Mouse (Mus musculus) limb, embryonic 14.5 days (tissue): ENCODE results near the gene Abcd1. TPM values are rescaled to one million over a fixed set of nuclear protein-coding genes. Genes with fewer than 3 reads are reported as not detected.

ENCODE experiments used
- ATAC-seq: fragments of 200-750 bp; cut with Nextera tagmentation; 2 replicates; pipeline ENCODE4 v1.8.0; 2017; ENCODE audit warnings: low read depth, moderate number of reproducible peaks, moderate TSS enrichment; ENCODE audit not compliant: low FRiP score
- DNase-seq: peaks from one replicate; pipeline ENCODE4 v3.0.0-alpha.2; 2015; ENCODE audit warnings: low spot score
- H3K27ac ChIP-seq: fragments of 300-500 bp; sonication (generic); replicated peaks from 2 replicates; pipeline ENCODE4 v1.5.1; 2014; ENCODE audit warnings: low read depth, mild to moderate bottlenecking, low read length, moderate library complexity, mixed read lengths
- H3K27me3 ChIP-seq: fragments of 300-500 bp; sonication (generic); 2 replicates; pipeline ENCODE4 v1.6.1; 2014; ENCODE audit warnings: low read length, mixed read lengths; ENCODE audit not compliant: control insufficient read depth, insufficient read depth
- H3K36me3 ChIP-seq: fragments of 300-500 bp; sonication (generic); 2 replicates; pipeline ENCODE4 v1.6.1; 2014; ENCODE audit warnings: mild to moderate bottlenecking, low read length, moderate library complexity, mixed read lengths; ENCODE audit not compliant: control insufficient read depth, insufficient read depth
- H3K4me1 ChIP-seq: fragments of 300-500 bp; sonication (generic); 2 replicates; pipeline ENCODE4 v1.6.1; 2014; ENCODE audit warnings: antibody characterized with exemption, low read length, mixed read lengths; ENCODE audit not compliant: control insufficient read depth, insufficient read depth
- H3K4me2 ChIP-seq: fragments of 300-500 bp; sonication (generic); replicated peaks from 2 replicates; pipeline ENCODE4 v1.6.1; 2014; ENCODE audit warnings: low read depth, mild to moderate bottlenecking, low read length, moderate library complexity; ENCODE audit not compliant: severe bottlenecking
- H3K4me3 ChIP-seq: fragments of 300-500 bp; sonication (generic); replicated peaks from 2 replicates; pipeline ENCODE4 v1.5.1; 2014; ENCODE audit warnings: low read length
- H3K9ac ChIP-seq: fragments of 300-500 bp; sonication (generic); 2 replicates; pipeline ENCODE4 v1.6.1; 2014; ENCODE audit warnings: mild to moderate bottlenecking, low read depth, low read length, moderate library complexity; ENCODE audit not compliant: severe bottlenecking
- H3K9me3 ChIP-seq: fragments of 300-500 bp; sonication (generic); 2 replicates; pipeline ENCODE4 v1.6.1; 2016; ENCODE audit warnings: low read length; ENCODE audit not compliant: control insufficient read depth
- POLR2A ChIP-seq: fragments of 200-500 bp; IDR thresholded peaks from 2 replicates; pipeline ENCODE4 v1.8.0; 2012; ENCODE audit warnings: inconsistent platforms, mild to moderate bottlenecking, moderate library complexity, borderline replicate concordance; ENCODE audit not compliant: insufficient read depth, insufficient read length; ENCODE audit errors: extremely low read depth
- WGBS: fragments of 180-500 bp; shearing (Covaris S2); extraction: QIAGEN DNeasy Blood & Tissue Kit; methylation state at CpG from one replicate; pipeline ENCODE4 v1.1.7; 2014; 5-methylcytosine and 5-hydroxymethylcytosine counted together
- polyA plus RNA-seq, 2 experiments: library from polyadenylated mRNA; depleted of rRNA in 1 of 2; stranded (reverse) in 1 of 2; unstranded in 1 of 2; fragments of >200 nt; fragmentation: Nextera tagmentation in 1 of 2; extraction: Ambion mirVana in 1 of 2; gene quantifications; 2 replicates each; pipeline versions ENCODE4 v1.2.1 to v1.2.3; 2012 to 2014

Gene Abcd1
- polyA plus RNA-seq, 2 experiments, result 15.2 to 20.2 TPM

DNA sequence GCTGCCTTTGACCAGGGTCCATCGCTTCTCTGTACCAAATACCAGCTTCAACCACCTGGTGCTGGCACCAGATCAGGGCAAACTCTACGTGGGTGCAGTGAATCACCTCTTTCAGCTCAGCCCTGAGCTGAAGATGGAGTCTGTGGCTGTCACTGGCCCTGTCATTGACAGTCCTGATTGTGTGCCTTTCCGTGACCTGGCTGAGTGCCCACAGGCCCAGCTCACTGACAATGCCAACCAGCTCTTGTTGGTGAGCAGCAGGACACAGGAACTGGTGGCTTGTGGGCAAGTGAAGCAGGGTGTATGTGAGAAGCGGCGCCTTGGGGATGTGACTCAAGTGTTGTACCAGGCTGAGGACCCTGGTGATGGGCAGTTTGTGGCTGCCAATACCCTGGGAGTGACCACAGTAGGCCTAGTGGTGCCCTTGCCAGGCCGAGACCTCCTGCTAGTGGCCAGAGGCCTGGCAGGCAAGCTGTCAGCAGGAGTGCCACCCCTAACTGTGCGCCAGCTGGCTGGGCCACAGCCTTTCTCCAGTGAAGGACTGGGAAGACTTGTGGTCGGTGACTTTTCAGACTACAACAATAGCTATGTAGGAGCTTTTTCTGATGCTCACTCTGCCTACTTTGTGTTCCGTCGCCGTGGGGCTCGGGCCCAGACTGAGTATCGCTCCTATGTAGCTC lies 42.4 kb downstream of the Abcd1 start:
- TF ChIP-seq POLR2A, result no peak
- no peaks in the 10 kb centered on the region for H3K27me3 ChIP-seq
- H3K4me3 ChIP-seq, result no peak overlapping the region
- no peak overlapping the region for H3K4me2 ChIP-seq
- WGBS, result 86% methylated on average over 13 of the region's 13 CpGs
- no peak overlapping the region for H3K27ac ChIP-seq
- no peaks in the 10 kb centered on the region for H3K9me3 ChIP-seq
- H3K36me3 ChIP-seq, result no peaks in the 10 kb centered on the region
- ATAC-seq (no peak), DNase-seq (no peak)
- H3K4me1 ChIP-seq, result no peaks in the 10 kb centered on the region
- no peak overlapping the region for H3K9ac ChIP-seq

DNA sequence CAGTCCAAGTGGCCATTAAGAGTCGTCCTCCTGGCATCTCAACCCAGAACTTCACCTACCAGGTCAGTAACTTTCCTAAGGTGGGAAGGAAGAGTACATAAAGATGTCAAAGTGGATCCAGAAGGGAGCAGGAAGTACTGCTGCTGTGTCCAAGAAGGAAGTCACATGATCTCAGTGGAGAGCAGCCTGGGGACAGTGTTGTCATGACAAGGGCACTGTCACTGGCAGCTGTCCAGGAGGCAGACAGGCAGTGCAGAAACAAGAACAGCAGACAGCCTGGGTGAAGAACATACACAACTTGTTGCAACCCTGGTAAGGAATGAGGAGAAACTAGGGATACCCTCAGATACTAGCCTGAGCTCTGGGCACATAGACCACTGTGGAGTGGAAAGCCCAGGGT lies 48.9 kb downstream of the Abcd1 start:
- Histone ChIP-seq H3K27ac (no peak overlapping the region), H3K9me3 (no peaks in the 10 kb centered on the region), H3K4me1 (no peaks in the 10 kb centered on the region), H3K27me3 (no peaks in the 10 kb centered on the region), H3K9ac (no peak overlapping the region), H3K36me3 (no peaks in the 10 kb centered on the region), H3K4me3 (no peak overlapping the region), H3K4me2 (no peak overlapping the region)
- no peak for TF ChIP-seq POLR2A
- WGBS, result 43% methylated on average over 1 of the region's 1 CpGs
- no peak for ATAC-seq
- no peak for DNase-seq

DNA sequence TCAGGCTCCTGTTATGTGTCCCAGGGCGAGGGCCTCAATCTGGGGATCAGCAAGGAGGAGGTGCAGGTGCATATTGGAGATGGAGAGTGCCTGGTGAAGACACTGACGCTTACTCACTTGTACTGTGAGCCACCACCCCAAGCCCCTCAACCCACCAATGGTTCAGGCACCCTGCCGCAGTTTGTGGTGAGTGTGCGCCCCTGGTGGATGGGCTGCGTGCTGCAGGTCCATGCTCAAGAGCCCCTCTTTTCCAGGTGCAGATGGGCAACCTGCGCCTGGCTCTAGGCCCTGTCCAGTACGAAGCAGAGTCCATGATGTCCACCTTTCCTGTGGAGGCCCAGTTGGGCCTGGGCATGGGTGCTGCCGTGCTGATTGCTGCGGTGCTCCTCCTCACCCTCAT lies 50.9 kb downstream of the Abcd1 start:
- Histone ChIP-seq H3K36me3 (no peaks in the 10 kb centered on the region), H3K4me2 (no peak overlapping the region), H3K27ac (no peak overlapping the region), H3K27me3 (no peaks in the 10 kb centered on the region), H3K4me3 (no peak overlapping the region), H3K9me3 (no peaks in the 10 kb centered on the region), H3K9ac (no peak overlapping the region), H3K4me1 (no peaks in the 10 kb centered on the region)
- no peak for DNase-seq
- 56% methylated on average over 9 of the region's 9 CpGs for WGBS
- no peak for TF ChIP-seq POLR2A
- ATAC-seq, result no peak

DNA sequence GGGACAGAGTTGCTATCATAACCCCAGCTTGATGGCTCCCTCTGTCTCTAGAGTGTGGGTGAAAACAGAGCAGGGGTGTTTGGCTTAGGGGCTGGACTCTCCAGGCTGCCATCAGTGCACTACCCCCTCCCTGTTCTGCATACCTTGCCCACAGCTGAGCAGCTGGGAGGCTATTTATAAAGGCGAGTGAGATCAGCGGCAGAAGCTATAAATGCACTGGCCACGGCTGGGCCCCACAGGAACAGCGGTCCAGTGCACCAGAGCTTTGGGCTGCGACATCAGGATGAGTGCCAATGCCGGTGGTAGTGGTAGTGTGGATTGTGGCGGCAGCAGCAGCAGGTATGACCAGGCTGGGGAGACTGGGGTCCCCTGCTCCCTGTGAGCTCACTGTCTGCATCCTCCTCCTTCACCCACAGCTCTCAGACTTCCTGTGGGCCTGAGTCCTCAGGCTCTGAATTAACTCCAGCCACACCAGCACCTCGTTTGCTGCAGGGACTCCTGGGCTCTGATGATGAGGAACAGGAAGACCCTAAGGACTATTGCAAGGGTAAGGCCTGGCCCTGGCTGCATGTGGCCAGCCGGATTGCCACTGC lies 57.9 kb downstream of the Abcd1 start, which contains the start of gene Srpk3:
Gene Srpk3 (plus strand): TSS at position 238 of the 593 bp plus-strand sequence.
- Histone ChIP-seq H3K9me3 (no peaks in the 10 kb centered on the region), H3K27ac (no peak within 1 kb of the TSS; the same call in 1 of the 2 replicates), H3K4me2 (no peak within 1 kb of the TSS), H3K4me3 (no peak within 1 kb of the TSS), H3K9ac (0 out of 2 replicates have a peak within 1 kb of the TSS, but pooled peaks have one; percentile 21), H3K4me1 (no peaks in the 10 kb centered on the region), H3K27me3 (no peaks in the 10 kb centered on the region), H3K36me3 (peaks cover 10% of the 10 kb centered on the region)
- 37% methylated on average over 9 of the region's 9 CpGs for WGBS
- DNase-seq (no peak), ATAC-seq (peak; percentile 53)
- TF ChIP-seq POLR2A, result no peak

DNA sequence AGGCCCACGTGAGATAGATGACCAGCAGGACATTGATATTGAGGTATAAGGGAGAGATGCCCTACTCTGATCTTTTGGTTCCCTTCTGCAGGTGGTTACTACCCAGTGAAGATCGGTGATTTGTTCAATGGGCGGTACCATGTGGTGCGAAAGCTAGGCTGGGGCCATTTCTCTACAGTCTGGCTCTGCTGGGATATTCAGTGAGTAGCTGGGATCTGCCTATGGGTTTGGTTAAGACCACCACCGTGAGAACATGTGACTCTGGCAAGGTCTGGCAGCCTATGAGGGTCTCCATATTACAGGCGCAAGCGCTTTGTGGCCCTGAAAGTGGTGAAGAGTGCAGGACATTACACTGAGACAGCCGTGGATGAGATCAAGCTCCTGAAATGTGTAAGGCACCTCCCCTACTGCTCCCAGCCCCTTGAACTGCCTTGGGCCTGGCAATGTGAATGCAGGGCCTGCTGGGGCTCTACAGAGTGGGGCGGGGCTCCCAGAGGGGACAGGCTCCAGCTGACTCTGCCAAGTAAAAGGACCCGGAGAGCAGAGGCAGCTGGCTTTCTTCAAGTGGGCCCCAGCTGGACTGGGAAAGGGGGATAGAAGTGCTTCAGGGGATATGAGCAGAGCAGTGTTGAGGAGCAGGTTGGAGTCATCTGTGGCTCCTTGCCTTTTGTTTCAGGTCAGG lies 58.5 kb downstream of the Abcd1 start:
- no peaks in the 10 kb centered on the region for H3K9me3 ChIP-seq
- no peak for TF ChIP-seq POLR2A
- no peak overlapping the region for H3K4me2 ChIP-seq
- no peak overlapping the region for H3K27ac ChIP-seq
- no peak overlapping the region for H3K4me3 ChIP-seq
- H3K4me1 ChIP-seq, result no peaks in the 10 kb centered on the region
- peak; percentile 48 for ATAC-seq
- H3K9ac ChIP-seq, result 0 out of 2 replicates have a peak overlapping the region, but pooled peaks have one; percentile 21
- no peaks in the 10 kb centered on the region for H3K27me3 ChIP-seq
- peaks cover 15% of the 10 kb centered on the region for H3K36me3 ChIP-seq
- no peak for DNase-seq
- 64% methylated on average over 10 of the region's 10 CpGs for WGBS
